Mouse (Mus musculus) common myeloid progenitor, adult 5-6 weeks (primary cell): ENCODE data around the gene 1700019N19Rik. TPM values are rescaled to one million over a fixed set of nuclear protein-coding genes. Genes with fewer than 3 reads are reported as not detected.

ENCODE experiments used
- total RNA-seq: library from RNA; stranded (forward); fragments of 200-1000, 187-1606 nt; gene quantifications from 2 replicates; pipeline ENCODE4 v1.2.3, GENCODE M21; 2017

Gene 1700019N19Rik
- total RNA-seq, 1 experiment from 2014 or later, result not detected

Other genes with a start within 250 kb of the 1700019N19Rik start
- gene Pnlip, start 142.0 kb downstream of the 1700019N19Rik start, total RNA-seq, result not detected in 2 replicates
- gene Pnliprp1, start 65.6 kb downstream of the 1700019N19Rik start, total RNA-seq, result not detected in 2 replicates
- gene Pnliprp2, start 34.7 kb downstream of the 1700019N19Rik start, total RNA-seq, result not detected in 2 replicates
- gene Eno4, start 149.0 kb upstream of the 1700019N19Rik start, total RNA-seq, result not detected in 2 replicates
- gene Hspa12a, start 149.2 kb upstream of the 1700019N19Rik start, total RNA-seq, result not detected in 2 replicates